Mouse (Mus musculus) retina, embryonic 14.5 days (tissue): ENCODE data around the gene Lmntd1.
A peak's percentile ranks its signal among the peaks of the same experiment; 100 is the strongest.

Experiments used
- DNase-seq: peaks from one replicate; pipeline ENCODE4 v3.0.0-alpha.2; 2015; ENCODE audit warnings: low spot score

Lmntd1 gene

DNA sequence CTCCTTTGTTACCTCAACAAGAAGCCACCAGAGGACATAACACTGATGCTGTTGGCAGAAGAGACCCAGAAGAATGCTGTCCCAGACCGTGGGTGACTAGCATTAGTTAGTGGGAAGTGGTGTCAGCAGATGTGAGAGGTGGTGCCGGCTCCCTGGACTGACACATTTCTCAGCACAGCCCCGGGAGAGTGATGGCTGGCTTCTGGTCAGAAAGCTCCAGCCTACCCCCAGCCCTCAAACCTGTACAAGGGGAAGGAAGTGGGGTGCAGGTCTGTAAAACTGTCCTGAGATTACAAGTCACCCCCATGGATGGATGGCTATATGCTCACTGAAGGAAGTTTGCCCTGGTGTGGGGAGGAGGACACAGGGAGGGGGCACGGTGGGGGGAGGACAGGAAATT is 235.4 kb downstream of the Lmntd1 start:
- no peak for DNase-seq

DNA sequence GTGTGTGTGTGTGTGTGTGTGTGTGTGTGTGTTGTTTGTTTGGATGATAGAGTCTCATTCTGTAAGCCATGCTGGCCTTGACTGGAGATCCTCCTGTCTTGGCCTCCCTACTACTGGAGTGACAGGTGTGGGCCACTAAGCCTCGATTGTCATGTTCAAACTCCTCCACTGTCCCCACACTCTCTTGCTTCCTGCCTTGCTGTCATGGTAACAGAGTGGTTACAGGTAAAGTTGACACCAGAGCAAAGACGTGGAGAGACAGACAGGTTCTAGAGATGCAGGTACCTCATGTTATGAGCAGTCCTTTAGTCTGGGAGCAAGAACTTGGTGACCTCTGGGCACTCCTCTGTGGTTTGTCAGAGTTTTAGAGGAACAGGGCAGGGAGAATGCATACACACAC is 239.7 kb downstream of the Lmntd1 start:
- no peak for DNase-seq

DNA sequence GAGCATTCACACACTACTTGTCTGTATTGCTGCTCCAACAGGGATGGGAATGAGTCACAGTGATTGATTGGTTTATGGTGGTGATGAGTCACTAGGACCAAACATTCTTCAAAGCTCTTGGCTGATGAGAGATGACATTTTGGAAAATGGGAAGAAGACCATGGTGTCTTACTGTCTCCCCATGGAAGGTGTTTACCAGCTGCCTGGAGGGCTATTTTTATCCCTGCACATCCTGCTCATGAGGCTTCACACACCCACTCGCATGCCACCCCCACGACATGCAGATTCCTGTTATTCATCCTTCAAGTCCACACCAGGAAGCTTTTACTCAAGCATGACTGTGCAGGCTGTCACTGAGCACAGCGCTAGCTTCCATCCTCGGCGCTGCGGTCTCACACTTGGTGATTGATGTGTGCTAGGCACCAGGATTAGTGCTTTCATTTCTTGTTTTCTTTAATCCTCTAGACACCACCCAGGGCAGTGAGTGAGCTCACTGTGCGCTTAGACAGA is 240.4 kb downstream of the Lmntd1 start:
- peak; percentile 29 for DNase-seq

DNA sequence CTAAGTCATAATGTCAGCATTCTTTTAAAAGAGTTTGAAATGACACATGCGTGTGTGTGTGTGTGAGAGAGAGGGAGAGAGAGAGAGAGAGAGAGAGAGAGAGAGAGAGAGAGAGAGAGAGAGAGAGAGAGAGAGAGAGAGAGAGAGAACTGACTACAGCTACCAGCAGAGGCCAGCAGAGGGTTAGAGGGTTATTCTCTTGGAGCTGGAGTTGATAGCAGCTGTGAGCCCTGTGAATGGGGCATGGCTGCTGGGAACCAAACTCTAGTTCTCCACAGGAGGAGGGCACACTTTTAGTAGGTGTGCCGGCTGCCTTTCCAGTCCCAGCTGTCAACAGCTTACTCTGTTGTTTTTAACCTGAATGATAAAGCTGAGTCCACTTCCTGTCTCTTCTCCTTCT is 242.1 kb downstream of the Lmntd1 start:
- no peak for DNase-seq

DNA sequence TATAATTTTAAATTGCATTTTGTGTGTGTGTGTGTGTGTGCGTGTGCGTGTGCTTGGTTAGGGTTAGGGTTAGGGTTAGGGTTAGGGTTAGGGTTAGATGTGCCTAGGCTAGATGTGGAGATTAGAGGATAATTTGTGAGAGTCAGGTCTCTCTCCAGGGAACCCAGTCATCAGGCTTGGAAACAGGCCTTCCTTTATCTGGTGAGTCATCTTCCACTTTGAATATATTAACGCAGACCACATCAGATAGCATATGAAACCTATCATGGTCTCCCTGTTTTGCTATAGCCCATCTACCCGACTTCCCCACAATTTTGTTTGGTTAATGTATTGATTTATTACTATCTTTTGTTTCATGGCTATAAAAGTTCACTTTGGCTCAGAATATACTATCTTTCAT is 242.5 kb downstream of the Lmntd1 start:
- no peak for DNase-seq

DNA sequence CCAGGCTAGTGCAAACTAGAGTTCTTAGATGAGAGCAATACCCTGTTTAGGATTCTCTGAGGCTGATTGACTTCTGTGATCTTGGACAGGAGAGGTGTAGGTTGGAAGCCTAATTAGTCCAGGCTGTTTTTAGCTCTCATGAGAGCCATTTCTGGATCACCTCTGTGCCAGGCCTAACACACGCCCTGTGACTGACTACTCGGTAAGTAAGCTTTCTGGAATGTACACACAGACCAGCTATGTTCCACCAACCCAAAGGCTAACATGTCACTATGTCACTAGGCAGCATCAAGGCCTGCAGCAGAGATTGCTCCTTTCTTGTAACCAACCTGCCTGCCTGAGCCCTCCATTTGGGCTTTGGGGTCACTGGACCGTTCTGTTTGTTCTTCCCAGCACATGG is 243.8 kb downstream of the Lmntd1 start:
- no peak for DNase-seq

DNA sequence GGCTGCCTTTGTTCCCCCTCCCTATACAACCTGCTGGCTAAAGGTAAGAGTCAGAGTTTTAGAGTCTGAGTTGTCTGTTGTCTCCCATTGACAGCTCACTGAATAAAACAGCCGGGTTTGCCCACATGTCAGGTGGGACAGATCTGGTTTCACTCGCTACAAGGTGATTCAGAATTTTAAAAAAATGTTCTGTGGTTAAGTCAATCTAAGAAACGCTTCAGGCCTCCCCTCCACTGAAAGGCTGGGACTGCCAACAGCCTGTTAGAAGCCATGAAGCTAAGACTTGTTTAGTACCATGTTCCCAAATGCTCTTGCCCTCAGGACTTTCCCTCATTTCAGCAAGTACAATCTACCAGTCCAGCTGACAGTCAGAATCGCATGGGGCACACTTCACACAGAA is 244.8 kb downstream of the Lmntd1 start:
- no peak for DNase-seq

DNA sequence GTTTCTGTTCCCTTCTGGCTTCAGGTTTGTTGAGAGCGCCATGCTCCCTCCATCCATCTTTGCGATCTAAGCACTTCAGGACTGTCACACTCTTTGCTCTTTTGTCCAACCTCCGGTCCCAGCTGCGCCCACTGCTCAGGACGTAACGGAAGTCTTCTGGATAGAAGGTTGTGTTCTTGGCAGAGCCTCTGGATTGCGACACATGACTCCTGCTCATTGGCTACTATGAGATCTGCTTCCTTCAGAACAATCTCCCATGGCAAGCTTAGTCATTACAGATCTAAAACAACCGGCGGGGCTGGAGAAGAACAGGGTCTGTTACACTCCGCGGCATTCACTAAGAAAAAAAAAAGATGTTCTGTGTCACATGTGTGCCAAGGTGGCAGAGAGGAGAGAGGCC is 247.6 kb downstream of the Lmntd1 start:
- no peak for DNase-seq

DNA sequence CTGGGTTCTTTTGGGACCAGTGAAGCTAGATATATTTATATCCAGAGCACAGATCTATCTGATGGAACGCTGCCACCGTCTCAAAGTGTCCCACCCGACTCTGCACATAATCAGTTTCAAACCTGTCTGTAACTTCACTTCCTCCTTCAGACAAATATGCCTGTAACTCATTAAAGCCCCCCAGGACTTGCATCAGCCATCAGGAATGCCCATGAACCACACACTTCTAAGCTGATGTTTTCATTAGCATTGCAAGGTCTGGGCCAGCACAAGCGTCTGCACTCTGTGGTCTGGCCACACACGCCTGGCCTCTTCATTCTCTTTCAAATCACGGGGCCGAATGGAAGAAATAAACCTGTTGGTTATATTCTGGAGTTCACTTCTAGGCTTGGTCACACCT is 250.4 kb downstream of the Lmntd1 start:
- no peak for DNase-seq

DNA sequence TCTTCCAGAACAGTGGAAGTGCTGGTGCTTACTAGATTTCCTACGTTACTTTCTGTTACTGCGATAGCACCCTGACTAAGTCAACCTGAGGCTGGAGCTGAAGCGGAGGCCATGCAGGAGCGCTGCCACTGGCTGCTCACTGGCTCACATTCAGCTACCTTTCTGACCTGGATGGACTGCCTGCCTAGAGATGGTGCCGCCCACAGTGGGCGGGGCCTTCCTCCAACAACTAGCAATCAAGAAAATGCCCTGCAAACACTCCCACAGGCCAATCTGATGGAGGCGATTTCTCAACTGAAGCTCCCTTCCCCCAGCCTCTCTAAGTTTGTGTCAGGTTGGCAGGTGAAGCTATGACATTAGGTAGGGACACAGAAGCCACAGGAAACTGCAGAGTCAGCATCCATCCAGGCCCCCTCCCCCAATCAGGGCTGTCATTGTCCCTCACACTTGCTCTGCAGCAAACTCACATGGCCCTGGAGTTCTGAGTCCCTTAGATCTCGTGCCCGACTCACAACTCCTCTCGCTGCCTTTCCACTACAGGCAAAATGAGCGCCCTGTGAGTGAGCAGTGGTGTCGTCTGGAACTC is 252.9 kb downstream of the Lmntd1 start:
- no peak for DNase-seq

DNA sequence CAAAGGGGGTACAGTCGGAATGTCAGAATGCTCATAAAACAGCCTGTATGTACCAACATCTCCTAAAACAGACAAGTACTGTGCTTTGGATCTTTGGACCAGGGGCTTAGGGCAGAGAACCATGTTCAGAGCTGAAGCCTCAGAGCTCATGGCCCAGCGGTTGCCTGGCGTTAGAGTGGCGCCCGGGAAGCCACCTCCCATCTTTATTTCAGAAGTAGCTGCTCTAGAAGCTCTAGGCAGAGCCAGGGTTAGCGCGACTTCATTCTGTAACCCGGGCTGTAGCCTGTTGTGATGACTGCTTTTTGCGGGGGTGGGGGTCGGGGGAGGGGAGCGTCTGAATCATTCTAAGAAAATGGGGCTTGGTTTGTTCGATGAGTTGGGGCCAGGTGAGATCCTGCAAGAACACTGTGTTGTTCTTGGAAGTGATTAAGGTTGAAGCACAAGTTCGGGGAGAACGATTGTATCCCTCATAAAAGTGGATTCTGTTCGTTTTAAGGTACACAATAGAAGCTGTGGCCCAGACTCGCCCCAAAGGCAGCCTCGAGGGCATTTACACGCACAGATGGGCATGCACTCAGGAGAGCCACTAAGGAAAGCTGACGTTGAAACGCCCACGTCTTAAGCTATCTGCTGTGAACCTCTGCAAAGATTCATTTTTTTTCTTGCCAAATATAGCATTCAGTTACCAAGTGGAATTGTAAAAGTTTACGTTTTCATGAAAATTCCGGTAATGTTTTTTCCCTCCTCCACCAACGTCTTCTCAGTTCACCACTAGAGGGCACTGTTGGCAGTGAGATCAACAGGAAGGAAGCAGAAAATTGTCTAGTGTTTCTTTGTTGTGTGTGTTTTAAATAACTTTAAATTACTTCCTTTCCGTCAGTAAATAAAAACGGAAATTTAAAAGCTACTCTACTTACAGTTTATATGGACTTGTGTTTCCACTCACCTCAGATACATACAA is 254.4 kb downstream of the Lmntd1 start:
- DNase-seq, result peak; percentile 82

DNA sequence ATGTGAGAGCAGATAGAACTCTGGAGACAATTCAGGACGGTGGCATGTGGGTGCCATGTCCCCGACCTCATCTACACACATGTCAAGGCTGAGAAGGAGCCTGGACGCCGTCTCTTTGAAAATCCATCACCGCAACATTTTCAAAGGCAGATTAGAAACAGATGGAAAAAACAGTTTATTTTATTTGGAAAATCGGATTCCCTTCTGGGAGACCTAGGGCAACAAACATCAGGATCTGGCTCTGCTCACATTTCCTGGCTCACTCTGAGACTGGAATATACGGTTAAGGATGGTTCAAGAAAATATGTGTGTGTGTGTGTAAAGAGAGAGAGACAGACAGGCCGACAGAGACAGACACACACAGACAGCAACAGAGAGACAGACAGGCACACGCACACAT is 256.1 kb downstream of the Lmntd1 start:
- DNase-seq, result no peak

DNA sequence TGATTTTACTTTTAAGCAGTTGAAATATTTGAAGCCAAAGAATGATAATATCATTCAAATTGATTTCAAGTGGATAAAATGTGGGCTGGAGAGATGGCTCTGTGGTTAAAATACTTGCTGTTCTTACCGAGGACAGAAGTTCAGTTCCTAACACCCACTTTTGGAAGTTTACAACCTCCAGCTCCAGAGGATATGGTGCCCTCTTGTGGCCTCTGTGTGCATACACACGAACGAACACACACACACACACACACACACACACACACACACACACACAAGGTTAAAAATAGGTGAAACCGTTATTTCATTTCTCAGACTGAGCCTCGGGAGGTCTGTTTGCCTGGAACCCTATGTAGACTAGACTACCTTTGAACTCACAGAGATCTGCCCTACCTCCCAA is 260.3 kb downstream of the Lmntd1 start:
- no peak for DNase-seq

DNA sequence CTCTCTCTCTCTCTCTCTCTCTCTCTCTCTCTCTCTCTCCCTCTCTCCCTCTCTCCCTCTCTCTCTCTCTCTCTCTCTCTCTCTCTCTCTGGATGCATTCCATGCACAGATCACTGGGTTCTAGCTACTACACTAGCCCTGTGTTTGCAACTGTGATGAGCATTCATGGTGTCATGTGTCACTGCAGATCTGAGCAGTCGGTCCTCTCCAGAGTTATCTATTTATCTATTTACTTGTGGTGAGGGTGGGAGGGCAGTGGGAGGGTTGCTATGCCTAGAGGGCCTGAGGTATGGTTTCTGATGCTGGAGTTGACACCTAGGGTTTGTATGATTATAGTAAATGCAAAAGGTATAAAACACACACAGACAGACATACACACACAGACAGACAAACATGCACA is 261.4 kb downstream of the Lmntd1 start:
- DNase-seq, result no peak

DNA sequence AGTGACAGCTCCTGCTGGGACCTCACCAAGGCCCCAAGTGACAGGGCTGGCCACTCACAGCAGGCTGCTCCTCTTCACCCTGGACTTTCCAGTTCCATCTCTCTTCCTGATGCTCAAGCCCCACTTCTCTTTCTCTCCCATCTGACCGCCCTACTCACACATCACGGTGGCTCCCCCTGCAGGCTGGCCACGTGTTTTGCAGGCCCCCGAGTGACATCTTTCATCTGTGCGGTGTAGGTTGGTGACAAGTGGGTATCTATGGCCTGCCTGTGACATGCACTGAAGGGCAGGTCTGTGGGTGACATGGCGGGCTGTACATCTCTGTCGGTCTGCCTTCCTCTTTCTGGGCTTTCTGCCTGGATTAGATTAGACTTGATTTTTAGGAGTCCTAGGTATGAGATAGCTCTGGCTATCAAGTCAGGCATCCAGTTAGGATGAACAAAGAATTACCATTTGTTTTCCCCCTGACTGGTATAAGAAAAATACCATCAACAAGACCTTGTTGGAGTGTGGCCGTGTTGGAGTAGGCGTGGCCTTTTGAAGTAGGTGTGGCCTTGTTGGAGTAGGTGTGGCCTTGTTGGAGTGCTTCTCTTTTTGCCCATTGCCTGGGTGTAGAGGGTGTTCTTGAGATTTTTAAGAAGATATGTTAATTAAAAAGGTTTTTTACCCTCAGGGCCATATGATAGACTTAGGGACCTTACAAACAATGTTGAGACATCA is 265.8 kb downstream of the Lmntd1 start:
- DNase-seq, result peak; percentile 55

DNA sequence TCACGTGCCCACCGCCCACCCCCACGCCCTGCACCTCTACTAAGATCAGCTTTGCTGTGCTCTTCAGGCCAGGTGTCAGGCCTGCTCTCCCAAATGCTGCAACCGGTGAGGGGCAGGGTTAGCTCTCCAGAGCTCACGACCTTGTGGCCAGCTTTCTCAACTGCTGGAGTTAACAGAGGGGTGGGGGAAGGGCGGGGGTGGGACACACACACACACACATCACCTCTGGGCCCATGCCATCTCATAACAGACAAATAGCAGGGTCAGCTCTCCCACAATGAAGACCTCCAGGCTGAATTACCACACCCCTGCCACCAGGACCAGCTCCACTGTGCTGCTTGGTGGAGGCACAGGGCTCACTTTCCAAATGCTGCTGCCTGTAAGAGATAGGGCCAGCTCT is 266.5 kb downstream of the Lmntd1 start:
- DNase-seq, result no peak

DNA sequence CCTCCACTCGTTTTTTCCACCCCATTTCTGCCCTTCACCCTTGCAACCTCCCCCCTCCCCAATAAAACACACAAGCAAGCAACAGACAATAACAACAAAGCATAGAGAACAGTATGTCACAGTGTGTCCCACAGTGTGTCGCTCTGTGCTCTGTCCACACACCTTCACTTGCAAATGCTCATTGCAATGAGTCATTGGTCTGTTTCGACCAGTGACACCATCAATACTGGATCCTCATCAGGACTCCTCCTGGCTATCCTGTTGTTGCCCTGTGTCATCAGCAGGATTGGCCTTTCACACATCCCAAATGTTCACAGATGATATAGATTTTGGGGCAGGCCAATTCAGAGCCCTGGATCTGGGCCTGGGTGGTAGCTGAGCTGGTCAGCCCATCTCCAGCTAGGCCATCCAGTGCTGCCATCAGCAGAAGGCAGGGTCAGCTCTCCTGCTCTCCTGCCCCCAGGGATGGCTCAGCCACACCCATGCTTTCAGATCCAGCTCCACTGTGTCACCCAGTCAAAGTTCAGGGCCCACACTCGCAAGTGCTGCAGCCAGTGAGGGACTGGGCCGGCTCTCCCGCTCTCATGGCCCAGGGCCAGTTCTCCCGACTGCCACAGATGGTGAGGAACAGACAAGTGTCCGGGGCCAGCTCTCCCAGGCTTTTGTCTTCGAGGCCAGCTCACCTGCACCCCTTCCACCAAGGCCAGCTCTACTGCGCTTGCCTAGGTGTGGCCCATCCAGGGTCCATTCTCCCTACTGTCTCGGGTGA is 267.1 kb downstream of the Lmntd1 start:
- DNase-seq, result no peak

DNA sequence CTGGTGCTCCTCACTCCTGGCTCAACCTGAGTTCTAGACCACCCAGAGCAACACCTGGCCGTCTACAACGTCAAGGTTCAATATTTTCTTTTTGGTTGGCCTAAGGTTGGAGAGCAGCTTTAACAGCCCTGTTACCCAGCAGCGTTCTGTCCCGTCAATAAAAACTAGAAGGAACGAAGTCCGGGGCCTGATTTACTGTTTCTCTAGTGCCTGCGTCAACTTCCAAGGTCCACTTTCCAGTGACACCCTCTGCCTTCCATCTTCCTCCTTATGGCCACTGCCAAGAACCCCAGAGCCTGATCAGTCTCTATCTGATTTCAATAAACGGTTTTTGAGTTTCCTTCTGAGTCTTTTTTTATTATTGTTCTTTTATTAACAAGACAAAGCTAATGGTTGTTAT is 267.8 kb downstream of the Lmntd1 start:
- no peak for DNase-seq

DNA sequence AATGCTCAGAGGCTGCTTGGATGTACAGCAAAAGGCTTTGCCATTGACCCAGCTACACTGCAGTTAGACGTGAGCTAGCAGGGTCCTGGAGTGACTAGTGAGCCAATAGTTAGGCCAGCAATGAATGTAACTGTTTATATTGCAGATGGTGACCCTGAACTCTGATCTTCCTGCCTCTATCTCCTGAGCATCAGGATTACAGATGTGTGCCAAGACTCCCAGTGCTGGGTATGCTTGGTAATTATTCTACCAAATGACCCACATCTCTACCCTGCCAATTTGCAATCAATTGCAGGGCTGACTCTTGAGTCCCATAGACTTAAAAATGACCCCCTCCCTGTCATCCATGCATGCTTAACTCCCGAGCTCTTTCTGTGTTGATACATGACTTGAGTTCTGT is 269.4 kb downstream of the Lmntd1 start:
- no peak for DNase-seq

DNA sequence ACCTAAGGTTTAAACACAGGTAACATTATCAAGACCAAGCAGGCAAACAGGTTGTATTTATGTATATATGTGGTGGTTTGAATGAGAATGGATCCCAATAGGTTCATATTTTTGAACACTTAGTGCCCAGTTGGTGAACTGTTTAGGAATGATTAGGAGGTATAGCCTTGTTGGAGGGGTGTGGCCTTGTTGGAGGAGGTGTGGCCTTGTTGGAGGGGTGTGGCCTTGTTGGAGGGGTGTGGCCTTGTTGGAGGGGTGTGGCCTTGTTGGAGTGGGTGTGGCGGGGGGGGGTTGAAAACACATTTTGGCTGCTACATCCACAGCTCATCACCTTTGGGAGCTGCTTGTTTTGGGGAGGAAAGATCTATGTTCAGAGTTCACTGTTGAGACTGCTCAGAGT is 270.7 kb downstream of the Lmntd1 start:
- DNase-seq, result no peak

DNA sequence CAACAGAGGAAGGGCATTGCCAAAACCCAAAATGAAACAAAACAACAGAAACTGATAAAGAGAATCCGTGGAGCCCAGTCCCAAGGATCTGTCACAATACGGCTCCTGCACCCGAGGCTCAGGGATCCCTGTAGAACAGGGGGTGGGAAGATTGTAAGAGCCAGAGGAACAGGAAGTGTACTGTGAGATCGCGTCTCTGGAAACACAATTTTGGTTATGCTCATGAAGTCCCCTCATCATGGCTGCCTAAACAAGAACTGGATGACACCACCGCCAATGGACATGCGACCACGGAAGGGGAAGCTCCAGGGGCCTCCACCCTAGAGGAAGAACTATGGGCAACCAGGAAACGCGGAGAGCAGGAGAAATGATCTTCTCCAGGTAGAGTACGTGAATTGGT is 271.3 kb downstream of the Lmntd1 start:
- DNase-seq, result no peak
